Mouse (Mus musculus): ENCODE measurements at regions not wholly inside any gene's neighbourhood (a gene's known extent, or its start where the extent isn't known, plus 50 kb on each side); places are given as distances from the start of the nearest gene placed in this dataset.

DNA sequence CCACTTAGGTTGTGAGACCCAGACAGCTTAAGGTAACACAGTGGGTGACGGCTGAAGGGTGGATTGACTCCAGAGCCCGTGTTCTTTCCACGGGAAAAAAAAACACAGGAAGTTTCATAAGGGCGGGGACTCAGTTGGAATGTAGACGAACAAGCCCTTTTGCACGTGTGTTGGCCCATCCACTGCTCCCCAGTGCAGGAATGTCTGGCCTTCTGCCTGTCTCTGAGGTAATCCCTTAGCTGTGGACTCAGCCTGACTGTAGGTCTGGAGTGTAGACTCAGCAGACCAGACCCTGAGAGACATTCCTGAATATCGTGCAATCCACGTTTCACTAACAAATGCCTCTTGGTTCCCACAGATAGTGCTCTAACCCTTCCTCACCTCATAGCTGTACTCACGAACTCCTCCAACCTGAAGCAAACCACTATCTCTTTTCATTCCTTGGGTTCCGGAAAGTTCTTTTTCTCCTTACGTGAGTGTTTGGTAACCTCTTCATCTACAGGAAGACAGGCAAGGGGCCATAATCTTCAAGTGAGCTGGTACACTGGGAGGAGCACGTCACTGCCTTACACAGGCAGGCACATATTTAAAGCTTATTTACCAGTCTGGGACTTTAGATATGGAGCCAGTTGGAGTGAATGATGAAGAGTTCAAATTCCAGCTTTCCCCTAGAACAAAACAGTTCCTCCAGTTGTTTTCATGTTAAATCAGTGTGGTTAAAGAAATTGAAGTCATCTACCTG lies 205.6 kb upstream of the Bcor start:
- no peak for ATAC-seq (ENCODE audit: poor library complexity, severe bottlenecking)

DNA sequence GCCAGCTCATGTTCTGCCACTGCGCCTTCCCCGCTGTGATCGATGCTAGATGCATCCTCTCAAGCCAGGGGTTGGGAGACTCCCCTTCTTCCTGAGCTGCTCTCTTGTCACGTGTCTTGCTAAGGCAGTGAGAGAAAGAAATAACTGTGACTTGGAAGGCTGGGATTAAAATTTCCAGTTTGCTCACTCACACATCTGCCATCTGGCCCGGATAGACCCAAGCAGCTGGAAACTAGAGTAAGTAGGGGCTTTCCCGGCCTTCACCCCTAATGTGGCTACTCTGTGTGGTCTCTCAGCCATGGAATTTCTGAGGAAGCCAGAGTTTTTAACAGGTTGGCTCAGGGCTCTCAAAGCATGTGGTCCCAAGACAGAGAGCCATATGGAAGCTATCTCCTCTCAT lies 206.6 kb upstream of the Bcor start:
- ATAC-seq (ENCODE audit: poor library complexity, severe bottlenecking), result no peak

DNA sequence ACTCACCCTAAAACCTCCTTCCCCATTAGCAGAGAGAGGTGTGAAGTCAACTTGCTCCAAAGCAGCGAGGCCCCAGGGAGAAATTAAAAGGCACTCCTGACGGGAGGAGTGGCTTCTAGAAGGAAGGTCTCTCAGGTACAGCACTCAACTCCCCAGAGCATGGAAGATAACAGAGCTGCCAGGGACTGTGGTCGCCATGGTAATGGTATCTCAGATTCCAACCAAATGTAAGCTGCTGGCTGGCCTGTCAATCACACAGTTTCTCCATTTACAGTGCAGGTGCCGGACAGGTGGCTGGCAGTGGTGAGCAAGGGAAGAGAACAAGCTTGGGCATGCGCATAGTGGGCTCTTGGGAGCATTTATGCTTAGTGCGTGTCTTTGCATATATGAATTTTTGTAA lies 213.5 kb upstream of the Bcor start:
- ATAC-seq (ENCODE audit: poor library complexity, severe bottlenecking), result no peak

DNA sequence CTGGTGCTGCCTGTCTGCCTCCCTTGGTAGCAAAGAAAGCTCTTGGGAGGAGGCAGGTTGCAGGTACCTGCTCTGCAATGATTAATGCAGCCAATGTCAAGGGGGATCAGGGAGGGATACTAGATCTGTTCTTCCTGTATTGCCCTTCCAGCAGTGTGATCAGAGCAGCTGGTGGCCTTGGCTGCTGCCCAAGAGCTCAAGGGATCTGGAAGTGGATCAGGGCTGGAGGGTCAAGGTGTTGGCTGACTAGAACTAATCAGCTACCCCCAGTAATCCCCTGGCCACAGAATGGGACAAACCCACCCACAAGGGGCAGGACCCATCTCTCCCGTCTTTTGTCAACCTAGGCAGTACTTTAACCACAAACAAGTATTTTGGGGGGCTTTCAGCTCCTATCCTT lies 211.8 kb upstream of the Atp6ap2 start:
- no peak for ATAC-seq (ENCODE audit: poor library complexity, severe bottlenecking)

DNA sequence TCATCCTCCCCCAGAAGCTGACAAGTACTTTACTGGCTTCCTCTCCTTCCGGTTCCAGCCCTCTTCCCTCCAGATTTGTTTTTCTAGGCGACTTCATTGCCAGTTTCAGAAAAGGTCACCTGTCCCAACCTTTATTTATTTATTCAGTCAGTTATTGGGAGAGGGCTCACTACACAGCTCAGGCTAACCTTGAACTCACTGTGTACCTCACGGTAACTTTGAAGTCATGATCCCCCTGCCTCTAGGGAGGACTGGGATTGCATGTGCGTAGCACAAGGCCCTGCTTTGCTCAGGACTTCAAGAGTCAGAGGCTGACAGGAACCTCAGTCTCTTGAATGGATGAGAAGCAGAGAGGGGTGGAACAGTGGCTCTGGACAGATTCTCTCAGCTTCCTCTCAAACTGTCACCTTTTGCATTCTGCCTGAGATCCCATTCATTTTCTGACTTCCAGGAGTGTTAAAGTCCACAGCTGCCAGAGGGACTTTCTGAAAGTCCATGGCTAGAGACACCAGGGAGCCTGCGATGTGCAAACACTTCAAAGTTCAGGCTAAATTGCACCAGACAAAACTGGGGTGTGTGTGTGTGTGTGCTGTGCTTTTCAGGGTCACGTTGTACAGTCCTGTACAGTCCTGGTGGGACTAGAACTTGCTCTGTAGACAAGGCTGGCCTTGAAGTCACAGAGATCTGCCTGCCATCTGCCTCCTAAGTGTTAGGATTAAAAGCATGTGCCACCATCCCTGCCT lies 211.2 kb upstream of the Atp6ap2 start:
- no peak for ATAC-seq (ENCODE audit: poor library complexity, severe bottlenecking)

DNA sequence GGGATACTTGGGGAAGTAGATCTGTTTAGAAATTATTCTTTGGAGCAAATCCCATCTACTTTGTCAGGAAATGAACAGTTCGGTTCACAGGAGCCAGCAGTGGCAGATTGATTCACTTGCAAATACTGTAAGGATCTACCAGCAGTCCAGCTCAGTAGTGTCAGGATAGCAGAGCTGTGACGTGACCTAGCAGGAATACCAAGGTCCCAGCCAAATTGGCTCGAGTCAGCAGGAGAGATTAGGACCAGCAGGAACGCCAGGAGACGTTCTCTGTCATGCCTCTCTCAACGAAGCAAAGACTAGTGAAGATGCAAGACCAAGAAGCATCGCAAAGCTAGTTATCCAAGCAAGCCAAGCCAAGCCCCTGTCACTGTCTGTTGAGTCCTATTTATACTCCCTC lies 210.2 kb upstream of the Atp6ap2 start:
- ATAC-seq (ENCODE audit: poor library complexity, severe bottlenecking), result no peak

DNA sequence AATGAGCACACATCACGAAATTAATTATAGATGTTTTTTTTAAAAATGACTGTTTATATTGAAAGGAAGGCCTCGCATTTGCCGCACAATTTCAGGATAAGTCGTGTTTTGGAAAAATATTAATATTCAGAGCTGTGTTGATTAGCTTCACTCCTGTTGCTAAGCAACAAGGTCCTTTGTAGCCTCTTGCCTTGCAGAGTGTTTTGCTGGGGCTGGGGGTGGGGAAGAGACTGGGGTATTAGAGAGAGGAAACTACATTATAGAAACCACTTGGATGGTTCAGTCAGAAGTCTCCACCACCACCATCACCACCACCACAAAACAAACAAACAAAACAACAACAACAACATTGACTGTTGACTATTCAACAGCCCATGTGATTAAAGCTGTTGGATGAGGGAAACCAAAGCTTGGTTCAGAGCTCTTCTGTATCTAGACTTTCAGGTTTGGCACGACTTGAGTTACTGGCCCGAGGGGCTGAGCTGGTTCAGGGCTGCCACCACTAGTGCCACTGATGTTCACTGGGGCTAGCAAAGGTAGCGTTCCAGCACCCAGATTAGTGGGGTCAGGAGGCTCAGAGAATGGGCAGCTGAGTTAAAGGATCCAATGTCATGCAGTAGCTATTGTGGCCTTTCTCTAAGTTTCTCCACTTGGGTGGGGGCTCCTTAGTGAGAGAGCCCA lies 195.3 kb upstream of the Atp6ap2 start:
- no peak for ATAC-seq (ENCODE audit: poor library complexity, severe bottlenecking)

DNA sequence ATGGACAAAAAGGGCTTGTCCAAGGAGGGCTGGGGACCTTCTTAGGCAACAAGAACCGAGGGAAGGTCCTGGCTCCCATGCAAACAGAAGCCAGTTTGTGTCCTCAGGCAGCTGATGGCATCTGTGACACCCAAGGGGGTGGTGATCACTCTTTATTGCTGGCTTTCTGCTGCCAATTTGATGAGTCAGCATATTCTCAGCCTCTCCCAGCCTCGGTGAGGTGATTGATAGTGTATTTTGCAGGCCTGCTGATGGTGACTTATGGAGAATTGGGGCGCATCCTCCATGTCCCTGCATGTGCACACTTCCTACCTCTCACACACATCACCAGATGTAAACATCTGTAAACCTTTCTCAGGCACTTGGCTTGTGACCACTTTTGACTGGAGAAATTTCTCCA lies 178.3 kb upstream of the Atp6ap2 start:
- ATAC-seq (ENCODE audit: poor library complexity, severe bottlenecking), result no peak

DNA sequence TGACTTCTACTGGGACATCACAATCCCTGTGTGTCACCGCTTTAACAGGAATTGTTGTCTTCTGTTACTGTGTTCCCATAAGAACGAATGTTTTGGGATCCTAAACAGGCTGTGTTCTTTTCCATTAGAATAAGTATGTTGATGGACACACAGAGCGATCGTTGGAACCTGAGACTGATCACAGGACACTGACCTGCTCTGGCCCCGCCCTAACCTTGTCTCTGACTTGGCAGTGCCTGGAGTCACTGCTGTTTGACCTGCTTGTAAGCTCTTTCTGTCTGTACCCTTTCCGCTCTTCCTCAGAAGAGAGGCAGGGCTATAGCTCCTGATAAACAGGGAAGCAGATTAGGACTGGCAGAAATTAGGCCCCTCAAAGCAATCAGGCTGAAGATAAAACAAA lies 162.0 kb upstream of the Atp6ap2 start:
- no peak for ATAC-seq (ENCODE audit: poor library complexity, severe bottlenecking)

DNA sequence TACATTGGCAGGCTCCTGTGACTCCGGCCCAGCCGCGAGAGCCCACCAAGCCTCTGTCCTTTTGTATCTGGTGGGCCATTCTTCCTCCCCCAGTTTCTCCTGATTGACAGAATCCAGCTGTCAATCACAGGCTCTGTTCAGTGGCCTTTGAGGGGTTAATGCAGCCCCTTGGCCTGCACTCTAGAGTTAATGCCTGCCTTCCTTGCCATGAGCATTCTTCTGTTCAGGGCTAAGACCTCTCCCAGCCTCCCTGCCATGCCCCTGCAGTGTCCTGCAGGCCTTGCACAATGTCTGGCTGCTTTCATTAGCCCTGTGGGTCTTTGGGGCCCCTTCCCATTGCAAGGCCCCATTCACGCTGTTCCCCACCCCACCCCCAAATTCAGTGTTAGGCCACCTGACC lies 160.9 kb upstream of the Atp6ap2 start:
- no peak for ATAC-seq (ENCODE audit: poor library complexity, severe bottlenecking)

DNA sequence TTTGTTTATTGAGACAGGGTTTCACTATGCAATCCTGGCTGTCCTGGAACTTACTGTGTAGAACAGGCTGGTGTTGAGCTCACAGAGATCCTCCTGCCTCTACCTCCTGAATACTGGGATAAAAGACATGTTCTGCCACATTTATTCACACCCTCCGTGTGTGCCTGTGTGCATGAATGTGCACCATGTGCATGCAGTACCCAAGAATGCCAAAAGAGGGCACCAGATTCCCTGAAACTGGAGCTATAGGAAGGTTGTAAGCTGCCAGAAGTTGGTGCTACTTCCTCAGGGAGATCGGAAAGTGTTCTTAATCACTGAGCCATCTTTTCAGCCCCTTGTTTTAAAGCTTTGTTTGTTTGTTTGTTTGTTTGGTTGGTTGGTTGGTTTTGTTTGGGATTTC lies 155.3 kb upstream of the Atp6ap2 start:
- ATAC-seq (ENCODE audit: poor library complexity, severe bottlenecking), result no peak

DNA sequence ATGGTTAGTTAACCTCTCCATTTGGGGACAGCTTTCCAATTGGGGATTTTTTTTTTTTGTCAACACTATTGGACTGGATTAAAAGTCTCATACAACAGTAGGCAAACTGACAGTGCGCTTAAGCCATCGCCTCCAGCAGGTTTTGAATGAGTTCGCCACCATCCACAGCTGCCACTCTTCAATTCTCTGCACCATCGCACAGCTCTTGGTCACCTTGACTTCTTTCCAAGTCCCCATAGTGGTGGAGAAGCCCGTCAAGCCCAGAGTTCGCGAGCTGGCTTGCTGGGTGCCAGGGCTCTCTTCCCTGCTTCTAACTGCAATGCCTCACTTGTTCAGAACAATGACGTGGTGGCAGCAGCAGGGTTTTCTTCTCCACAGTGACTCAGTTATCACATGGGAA lies 151.9 kb upstream of the Atp6ap2 start:
- no peak for ATAC-seq (ENCODE audit: poor library complexity, severe bottlenecking)

DNA sequence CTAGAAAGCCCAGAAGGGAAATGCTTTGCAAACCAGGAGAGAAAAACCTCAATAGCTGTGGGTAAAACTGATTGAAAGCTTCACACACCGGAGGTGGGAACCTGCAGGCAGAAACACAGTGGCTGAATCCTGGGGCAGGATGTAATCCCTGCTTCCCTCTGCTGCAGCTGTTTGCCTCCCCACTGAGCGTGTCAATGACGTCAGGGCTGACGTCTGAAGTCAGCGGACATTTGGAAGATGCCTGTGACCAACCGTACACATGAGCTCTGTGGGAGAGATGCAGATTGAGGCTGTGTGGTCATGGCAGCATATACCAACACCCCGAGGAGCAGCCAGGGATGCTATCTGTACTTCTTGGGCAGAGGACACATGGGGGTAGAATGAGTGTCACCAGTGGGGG lies 151.5 kb upstream of the Atp6ap2 start:
- no peak for ATAC-seq (ENCODE audit: poor library complexity, severe bottlenecking)

DNA sequence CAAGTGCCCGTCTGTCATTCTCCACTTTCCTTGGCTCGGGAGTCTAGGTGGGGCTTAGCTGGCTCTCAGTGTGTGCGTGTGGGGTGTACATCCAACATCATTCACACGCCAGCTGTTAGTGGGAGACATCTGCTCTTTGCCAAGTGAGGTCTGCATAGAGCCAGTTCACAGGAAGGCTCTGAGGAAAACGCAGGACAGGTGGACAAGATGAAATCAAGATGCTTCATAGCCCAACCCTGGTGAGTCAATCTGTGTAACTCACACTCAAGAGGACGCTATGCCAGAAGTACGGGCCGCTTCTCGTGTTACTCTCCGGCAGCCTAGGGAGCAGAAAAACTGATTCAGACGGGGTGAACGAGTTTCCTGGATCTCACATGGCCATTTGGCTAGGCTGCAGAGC lies 148.2 kb upstream of the Atp6ap2 start:
- no peak for ATAC-seq (ENCODE audit: poor library complexity, severe bottlenecking)

DNA sequence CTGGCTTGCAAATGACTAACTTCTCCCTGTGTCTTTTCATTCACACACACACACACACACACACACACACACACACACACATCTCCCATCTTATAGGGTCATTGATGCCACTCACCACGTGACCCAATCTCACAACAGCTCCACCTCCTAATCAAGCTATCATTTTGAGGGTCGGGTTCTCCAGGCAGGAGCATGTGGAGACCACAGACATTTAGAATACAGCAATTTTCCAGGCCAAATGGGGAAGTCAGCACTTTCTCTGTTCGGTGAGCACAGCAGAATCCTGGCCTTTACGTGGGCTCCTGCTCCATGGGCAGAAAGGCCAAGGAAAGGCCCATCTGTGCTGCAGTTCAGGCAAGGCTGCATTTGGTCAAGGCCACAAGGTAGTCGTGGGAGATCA lies 143.8 kb upstream of the Atp6ap2 start:
- ATAC-seq (ENCODE audit: poor library complexity, severe bottlenecking), result peak; percentile 30; the same call in 1 of the 2 replicates

DNA sequence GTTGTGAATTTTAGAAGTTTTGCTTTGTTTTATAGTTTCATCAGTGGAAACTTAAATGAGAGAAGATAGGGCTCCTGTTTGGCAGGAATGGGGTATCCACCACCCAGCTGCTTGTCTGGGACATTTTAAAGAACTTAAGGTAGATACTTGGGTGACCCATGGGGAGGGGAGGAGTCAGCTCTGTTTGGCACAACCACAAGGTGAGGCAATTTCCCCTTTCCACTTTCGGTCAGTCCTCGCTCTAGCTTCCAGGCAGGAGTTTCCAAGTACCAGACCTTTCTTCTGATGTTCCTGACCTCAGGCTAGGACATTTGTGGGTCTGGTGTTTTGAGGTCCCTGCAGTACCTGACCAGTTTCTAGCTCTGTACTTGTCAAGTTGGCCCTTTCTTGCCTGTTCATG lies 142.5 kb upstream of the Atp6ap2 start:
- peak; percentile 89 for ATAC-seq (ENCODE audit: poor library complexity, severe bottlenecking)

DNA sequence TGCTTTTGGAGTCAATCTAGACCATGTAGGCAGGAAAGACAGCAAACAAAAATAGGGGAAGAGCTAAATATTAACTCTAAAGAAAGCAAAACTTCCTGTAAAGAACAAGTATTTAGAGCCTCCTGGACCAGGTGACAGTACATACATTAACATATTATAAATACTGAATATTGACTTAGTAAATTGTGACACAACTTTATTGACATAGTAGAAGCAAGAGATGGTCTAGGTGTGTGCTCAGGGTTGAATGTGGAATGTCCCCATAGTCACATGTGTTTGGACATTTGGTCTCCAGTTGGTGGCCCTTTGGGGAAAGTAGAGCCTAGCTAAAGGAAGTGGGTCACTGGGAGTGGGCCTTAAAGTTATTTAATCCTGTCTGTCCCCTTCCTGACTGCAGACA lies 139.6 kb upstream of the Atp6ap2 start:
- no peak for ATAC-seq (ENCODE audit: poor library complexity, severe bottlenecking)

DNA sequence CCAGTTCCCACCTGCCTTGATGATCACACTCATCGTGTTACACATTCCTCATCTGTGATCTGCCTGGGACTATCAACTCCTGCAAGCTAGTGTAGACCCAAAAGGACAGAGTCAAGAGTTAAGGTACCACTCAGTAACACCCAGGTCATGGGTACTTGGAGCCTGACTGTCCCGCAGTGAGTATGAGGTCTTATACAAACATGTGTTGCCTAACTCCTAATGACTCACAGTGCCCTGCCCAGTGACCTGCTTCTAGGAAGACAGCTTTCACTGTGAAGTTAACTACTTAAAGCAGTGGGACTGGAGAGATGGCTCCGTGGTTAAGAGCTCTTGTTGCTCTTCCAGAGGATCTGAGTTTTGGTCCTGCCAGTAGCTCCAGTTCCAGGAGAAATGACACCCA lies 137.9 kb upstream of the Atp6ap2 start:
- peak; percentile 63 for ATAC-seq (ENCODE audit: poor library complexity, severe bottlenecking)

DNA sequence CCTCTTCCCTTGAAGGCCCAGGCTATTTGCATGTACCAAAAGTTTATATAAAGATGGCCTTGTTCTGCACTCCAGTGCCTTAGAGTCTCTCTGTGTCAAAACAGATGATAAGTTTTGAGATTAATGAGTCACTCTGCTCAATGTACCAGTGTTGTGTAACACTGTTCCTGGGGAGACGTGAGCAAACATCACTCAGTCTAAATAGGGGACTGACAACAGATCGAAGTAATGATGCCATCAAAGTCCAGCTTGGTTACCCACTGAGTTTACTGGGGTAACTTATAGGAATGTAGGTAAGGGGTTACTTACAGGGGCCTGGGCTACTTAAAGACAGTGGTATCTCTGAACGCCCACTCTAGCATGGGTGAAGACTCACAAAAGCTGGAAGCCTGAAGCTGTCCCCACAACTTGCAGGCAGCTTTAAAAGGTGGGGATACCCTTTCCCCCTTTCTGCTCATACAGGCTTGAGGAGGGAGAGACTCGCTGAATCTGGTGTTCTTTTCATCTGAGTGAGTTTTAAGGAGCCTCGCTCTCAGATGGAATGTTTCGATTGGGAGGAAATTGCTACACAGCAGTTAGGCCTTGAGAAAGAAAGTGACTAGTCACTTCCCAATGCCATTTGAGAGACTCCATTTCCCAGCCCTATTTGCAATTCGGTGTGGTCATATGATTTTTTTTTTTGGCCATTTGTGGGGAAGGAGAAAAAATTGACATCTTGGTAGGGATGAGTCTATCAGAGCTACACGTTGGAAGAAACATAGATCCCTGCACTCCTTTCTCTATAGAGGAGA lies 134.4 kb upstream of the Atp6ap2 start:
- ATAC-seq (ENCODE audit: poor library complexity, severe bottlenecking), result peak; percentile 81

DNA sequence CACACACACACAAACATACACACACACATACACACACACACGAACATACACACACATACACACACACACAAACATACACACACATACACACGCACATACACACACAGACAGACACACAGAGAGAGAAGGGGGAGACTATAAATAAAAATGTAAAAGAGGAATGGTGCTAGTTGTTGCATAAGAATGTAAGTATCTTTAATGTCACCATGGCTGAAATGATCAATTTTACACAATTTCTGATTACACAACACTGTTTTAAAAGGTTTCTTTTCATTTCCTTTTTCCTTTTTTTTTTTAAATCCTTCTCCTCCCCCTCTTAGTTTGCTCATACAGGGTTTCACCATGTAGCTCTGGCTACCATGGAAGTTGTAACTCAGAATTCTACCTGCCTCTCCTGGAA lies 125.9 kb upstream of the Atp6ap2 start:
- ATAC-seq (ENCODE audit: poor library complexity, severe bottlenecking), result peak; percentile 57; the same call in 1 of the 2 replicates

DNA sequence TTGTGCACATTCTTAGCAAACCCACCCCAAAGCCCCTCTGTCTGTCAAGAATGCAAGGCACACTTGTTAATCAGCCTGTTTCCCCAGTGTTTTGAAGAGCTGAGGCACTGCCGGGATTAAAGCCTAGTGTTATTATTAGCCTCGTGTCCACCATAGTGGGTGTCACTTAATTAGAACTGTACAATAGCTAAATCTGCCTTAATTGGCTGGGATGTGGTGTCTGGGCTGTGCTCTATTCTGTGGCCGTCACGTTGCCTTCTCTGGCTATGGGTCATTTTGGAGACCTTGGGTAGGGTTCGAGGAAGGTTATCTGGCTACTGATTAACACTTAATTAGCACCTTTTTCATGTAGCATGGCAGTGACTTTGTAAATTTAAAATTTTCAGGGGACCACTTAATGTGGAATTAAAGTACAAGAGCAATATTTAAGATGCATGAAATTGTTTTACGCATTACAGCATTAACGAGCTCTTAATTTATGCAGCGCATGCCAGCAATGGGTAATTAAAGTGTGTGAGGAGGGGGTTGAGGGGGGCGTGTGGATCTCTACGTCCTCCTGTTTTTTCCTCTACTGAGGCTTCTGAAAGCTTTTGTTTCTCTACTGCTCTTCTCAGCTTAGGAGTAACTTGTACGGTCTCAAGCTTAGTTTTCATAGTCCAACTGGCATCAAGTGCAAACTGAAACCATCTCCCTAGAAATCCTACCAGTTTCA lies 124.5 kb upstream of the Atp6ap2 start:
- no peak for ATAC-seq (ENCODE audit: poor library complexity, severe bottlenecking)
